8 mouse cellular contexts compared by ENCODE assay signal in the genomic region with DNA sequence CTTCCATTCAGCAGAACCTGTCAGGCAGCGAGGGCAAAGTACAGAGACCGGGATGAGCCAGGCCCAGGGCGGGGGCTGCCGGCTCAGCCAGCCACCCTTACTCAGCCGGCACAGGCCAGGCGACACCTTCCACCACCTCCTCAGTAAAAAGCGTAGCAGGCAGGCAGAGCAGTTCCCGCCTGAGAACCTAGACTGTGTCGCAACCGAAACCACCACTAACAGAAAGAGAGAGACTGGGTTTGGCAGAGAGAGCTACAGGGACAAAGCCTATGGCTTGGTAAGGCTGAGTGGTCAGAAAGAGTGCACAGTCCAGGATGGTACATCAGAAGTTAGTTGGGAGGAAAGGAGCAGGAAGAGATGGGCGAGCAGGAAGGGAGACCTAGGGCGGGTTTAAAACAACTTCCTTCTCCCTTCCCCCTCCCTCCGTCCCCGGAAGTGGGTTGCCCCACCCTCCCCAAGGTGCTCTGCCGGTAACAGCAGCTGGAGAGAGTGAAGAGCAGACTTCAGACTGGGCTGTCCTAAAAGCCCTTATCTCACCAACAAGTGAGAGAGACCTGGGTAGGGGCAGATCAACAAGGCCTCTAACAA. TPM values are rescaled to one million over a fixed set of nuclear protein-coding genes. Genes with fewer than 3 reads are reported as not detected.
DNase-seq lines count a peak whose midpoint lies in the region; ATAC-seq and TF ChIP-seq lines count a peak whose summit lies in the region.

No protein-coding gene starts in this region.

- H3K27ac ChIP-seq in ES-Bruce4 (ENCODE audit: insufficient read depth, low read length) = peak overlapping the region; percentile 5
- H3K27ac ChIP-seq in heart, embryonic 16.5 days (ENCODE audit: low read length) = peak overlapping the region; percentile 30
- peak overlapping the region; percentile 89 for H3K27ac ChIP-seq in liver, embryonic 13.5 days
- no peak overlapping the region for H3K27ac ChIP-seq in hindbrain, embryonic 13.5 days

- DNase-seq in 416B (ENCODE audit: low read depth) = peak; percentile 70
- DNase-seq in liver, embryonic 13.5 days = peak; percentile 67
- DNase-seq in spleen, postnatal 10 days (ENCODE audit: low spot score in 2 of 2) = peak; percentile 69 to 83
- no peak for DNase-seq in layer of hippocampus, postnatal 25 days (ENCODE audit: extremely low spot score in 1 of 2, low spot score in 1 of 2)
- DNase-seq in ovary, postnatal 10 days (ENCODE audit: low spot score) = no peak

- H3K4me2 ChIP-seq in heart, embryonic 16.5 days (ENCODE audit: low read depth, low read length) = peak overlapping the region; percentile 44
- peak overlapping the region; percentile 80 for H3K4me2 ChIP-seq in liver, embryonic 13.5 days
- H3K4me2 ChIP-seq in hindbrain, embryonic 13.5 days = no peak overlapping the region

- TF ChIP-seq CTCF in ES-Bruce4 (IDR thresholded peaks at IDR 0.05; ENCODE audit: low read depth, low read length) = no peak

- H3K27me3 ChIP-seq in ES-Bruce4 (ENCODE audit: control insufficient read depth, insufficient read depth, low read length, poor library complexity, severe bottlenecking) = no peaks in the 10 kb centered on the region
- no peaks in the 10 kb centered on the region for H3K27me3 ChIP-seq in heart, embryonic 16.5 days (ENCODE audit: control insufficient read depth, insufficient read depth, low read length)
- H3K27me3 ChIP-seq in liver, embryonic 13.5 days = no peaks in the 10 kb centered on the region
- H3K27me3 ChIP-seq in hindbrain, embryonic 13.5 days = no peaks in the 10 kb centered on the region

- H3K9ac ChIP-seq in ES-Bruce4 (ENCODE audit: low read depth, poor library complexity, severe bottlenecking) = 0 out of 2 replicates have a peak overlapping the region, but pooled peaks have one; percentile 2
- peak overlapping the region; percentile 1; the same call in 1 of the 2 replicates for H3K9ac ChIP-seq in heart, embryonic 16.5 days (ENCODE audit: low read length)
- peak overlapping the region; percentile 73 for H3K9ac ChIP-seq in liver, embryonic 13.5 days
- no peak overlapping the region for H3K9ac ChIP-seq in hindbrain, embryonic 13.5 days

- peak overlapping the region; percentile 38 for H3K4me3 ChIP-seq in ES-Bruce4 (ENCODE audit: low read depth, low read length)
- H3K4me3 ChIP-seq in heart, embryonic 16.5 days (ENCODE audit: low read length) = peak overlapping the region; percentile 36
- H3K4me3 ChIP-seq in liver, embryonic 13.5 days (replicated peaks) = peak overlapping the region; percentile 60
- no peak overlapping the region for H3K4me3 ChIP-seq in hindbrain, embryonic 13.5 days

- ATAC-seq in heart, embryonic 16.5 days (replicated peaks; ENCODE audit: extremely low read depth, insufficient read depth, low FRiP score) = peak; percentile 67
- ATAC-seq in liver, embryonic 13.5 days (ENCODE audit: low read depth) = peak; percentile 91
- no peak for ATAC-seq in hindbrain, embryonic 13.5 days (ENCODE audit: low FRiP score)

- no peaks in the 10 kb centered on the region for H3K36me3 ChIP-seq in ES-Bruce4 (ENCODE audit: control insufficient read depth, insufficient read depth, low read length, poor library complexity, severe bottlenecking)
- no peaks in the 10 kb centered on the region for H3K36me3 ChIP-seq in heart, embryonic 16.5 days (ENCODE audit: control insufficient read depth, insufficient read depth)
- peaks cover 7% of the 10 kb centered on the region for H3K36me3 ChIP-seq in liver, embryonic 13.5 days
- peaks cover 22% of the 10 kb centered on the region for H3K36me3 ChIP-seq in hindbrain, embryonic 13.5 days

- TF ChIP-seq EP300 in ES-Bruce4 (IDR thresholded peaks at IDR 0.05; ENCODE audit: insufficient read depth, low read depth, low read length) = no peak

- no peak for TF ChIP-seq POLR2A in ES-Bruce4 (IDR thresholded peaks at IDR 0.05; ENCODE audit: insufficient read depth, low read length)

- WGBS in heart, embryonic 16.5 days = 36% methylated on average over 15 of the region's 15 CpGs
- 8% methylated on average over 15 of the region's 15 CpGs for WGBS in liver, embryonic 13.5 days (ENCODE audit: insufficient replicate concordance)
- 79% methylated on average over 15 of the region's 15 CpGs for WGBS in hindbrain, embryonic 13.5 days

- H3K4me1 ChIP-seq in ES-Bruce4 (ENCODE audit: control insufficient read depth, insufficient read depth, low read length) = no peaks in the 10 kb centered on the region
- H3K4me1 ChIP-seq in heart, embryonic 16.5 days (ENCODE audit: control insufficient read depth, insufficient read depth, low read length) = peaks cover 36% of the 10 kb centered on the region
- peaks cover 88% of the 10 kb centered on the region for H3K4me1 ChIP-seq in liver, embryonic 13.5 days (replicated peaks)
- peaks cover 40% of the 10 kb centered on the region for H3K4me1 ChIP-seq in hindbrain, embryonic 13.5 days (replicated peaks)

- no peaks in the 10 kb centered on the region for H3K9me3 ChIP-seq in ES-Bruce4 (replicated peaks; ENCODE audit: control insufficient read depth, insufficient read depth, low read length, poor library complexity, severe bottlenecking)
- no peaks in the 10 kb centered on the region for H3K9me3 ChIP-seq in heart, embryonic 16.5 days (replicated peaks; ENCODE audit: control insufficient read depth, low read length)
- no peaks in the 10 kb centered on the region for H3K9me3 ChIP-seq in liver, embryonic 13.5 days (replicated peaks)
- H3K9me3 ChIP-seq in hindbrain, embryonic 13.5 days = no peaks in the 10 kb centered on the region

RNA-seq across cellular contexts. Expression of a gene that starts 28.0 kb away (rescaled TPM):
- polyA plus RNA-seq in ES-Bruce4 (2011; ENCODE audit: insufficient read depth, insufficient read length, low read depth, missing spikeins) = 69.4 and 78.5 TPM in 2 replicates
- polyA plus RNA-seq in heart, embryonic 16.5 days (2015; fragmentation: Nextera tagmentation; extraction: Ambion mirVana) = 11.9 and 18.0 TPM in 2 replicates
- polyA plus RNA-seq in liver, embryonic 13.5 days (2015; fragmentation: Nextera tagmentation; extraction: Ambion mirVana) = 1.4 and 1.8 TPM in 2 replicates
- total RNA-seq in layer of hippocampus, postnatal 25 days (2021) = 10 to 100 TPM; 17.4 to 20.0 TPM
- 30.2 and 32.0 TPM in 2 replicates for polyA plus RNA-seq in hindbrain, embryonic 13.5 days (2015; fragmentation: Nextera tagmentation; extraction: Ambion mirVana)

RNA-seq across cellular contexts. Expression of a gene that starts 46.5 kb away (rescaled TPM):
- 52.1 and 60.5 TPM in 2 replicates for polyA plus RNA-seq in ES-Bruce4 (2011; ENCODE audit: insufficient read depth, insufficient read length, low read depth, missing spikeins)
- polyA plus RNA-seq in heart, embryonic 16.5 days (2015; fragmentation: Nextera tagmentation; extraction: Ambion mirVana) = 32.4 and 33.0 TPM in 2 replicates
- polyA plus RNA-seq in liver, embryonic 13.5 days (2015; fragmentation: Nextera tagmentation; extraction: Ambion mirVana) = 17.7 and 21.0 TPM in 2 replicates
- 100 to 1,000 TPM; 102 to 130 TPM for total RNA-seq in layer of hippocampus, postnatal 25 days (2021)
- polyA plus RNA-seq in hindbrain, embryonic 13.5 days (2015; fragmentation: Nextera tagmentation; extraction: Ambion mirVana) = 40.9 and 42.5 TPM in 2 replicates

RNA-seq across cellular contexts. Expression of a gene that starts 54.2 kb away (rescaled TPM):
- 41.0 and 45.1 TPM in 2 replicates for polyA plus RNA-seq in ES-Bruce4 (2011; ENCODE audit: insufficient read depth, insufficient read length, low read depth, missing spikeins)
- 59.3 and 61.1 TPM in 2 replicates for polyA plus RNA-seq in heart, embryonic 16.5 days (2015; fragmentation: Nextera tagmentation; extraction: Ambion mirVana)
- polyA plus RNA-seq in liver, embryonic 13.5 days (2015; fragmentation: Nextera tagmentation; extraction: Ambion mirVana) = 28.8 and 36.9 TPM in 2 replicates
- 10 to 100 TPM; 24.6 to 34.6 TPM for total RNA-seq in layer of hippocampus, postnatal 25 days (2021)
- polyA plus RNA-seq in hindbrain, embryonic 13.5 days (2015; fragmentation: Nextera tagmentation; extraction: Ambion mirVana) = 65.3 and 66.6 TPM in 2 replicates

Comparison
In these comparisons a context has a peak if more than half of its experiments do, and no peak if none do; other contexts are left out.
1. DNase-seq: peak in 416B (single experiment), liver, embryonic 13.5 days (single experiment) and spleen, postnatal 10 days (2 of 2); none in layer of hippocampus, postnatal 25 days (0 of 2) and ovary, postnatal 10 days (single experiment).